Mouse (Mus musculus) forebrain, embryonic 15.5 days (tissue): Measurements from ENCODE around the gene Slc7a15. TPM values are rescaled to one million over a fixed set of nuclear protein-coding genes. Genes with fewer than 3 reads are reported as not detected.

Experiments used
- ATAC-seq: fragments of 200-750 bp; cut with Nextera tagmentation; replicated peaks from 2 replicates; pipeline ENCODE4 v1.8.0; 2017; ENCODE audit warnings: mild to moderate bottlenecking, moderate TSS enrichment, moderate library complexity
- H3K27ac ChIP-seq: fragments of 300-500 bp; sonication (generic); replicated peaks from 2 replicates; pipeline ENCODE4 v1.5.1; 2015; ENCODE audit warnings: mild to moderate bottlenecking, inconsistent platforms
- H3K27me3 ChIP-seq: fragments of 300-500 bp; sonication (generic); 2 replicates; pipeline ENCODE4 v1.6.1; 2015; ENCODE audit warnings: inconsistent platforms
- H3K36me3 ChIP-seq: fragments of 300-500 bp; sonication (generic); 2 replicates; pipeline ENCODE4 v1.6.1; 2015; ENCODE audit warnings: mild to moderate bottlenecking, inconsistent platforms
- H3K4me1 ChIP-seq: fragments of 300-500 bp; sonication (generic); 2 replicates; pipeline ENCODE4 v1.6.1; 2015; ENCODE audit warnings: inconsistent platforms
- H3K4me2 ChIP-seq: fragments of 300-500 bp; sonication (generic); replicated peaks from 2 replicates; pipeline ENCODE4 v1.6.1; 2015; ENCODE audit warnings: mild to moderate bottlenecking, inconsistent platforms
- H3K4me3 ChIP-seq: fragments of 300-500 bp; sonication (generic); 2 replicates; pipeline ENCODE4 v1.5.1; 2015; ENCODE audit warnings: mild to moderate bottlenecking, inconsistent platforms
- H3K9ac ChIP-seq: fragments of 300-500 bp; sonication (generic); replicated peaks from 2 replicates; pipeline ENCODE4 v1.6.1; 2015; ENCODE audit warnings: mild to moderate bottlenecking, inconsistent platforms
- H3K9me3 ChIP-seq: fragments of 300-500 bp; sonication (generic); 2 replicates; pipeline ENCODE4 v1.6.1; 2016; ENCODE audit warnings: inconsistent platforms
- WGBS: fragments of 180-500 bp; shearing (Covaris S2); methylation state at CpG from one replicate; pipeline ENCODE4 v1.1.7; 2015; ENCODE audit warnings: mixed read lengths; 5-methylcytosine and 5-hydroxymethylcytosine counted together
- polyA plus RNA-seq: library from polyadenylated mRNA; unstranded; fragments of >200 nt; fragmentation: Nextera tagmentation; extraction: Ambion mirVana; gene quantifications from 2 replicates; pipeline ENCODE4 v1.2.1, GENCODE M21; 2015

Slc7a15 gene
- polyA plus RNA-seq, 1 experiment from 2014 or later, result not detected

GRCm38 (mm10) chr12:8521375-8522047 lies 77.4 kb downstream of the Slc7a15 start:
- no peaks in the 10 kb centered on the region for H3K36me3 ChIP-seq
- no peaks in the 10 kb centered on the region for H3K4me1 ChIP-seq
- no peaks in the 10 kb centered on the region for H3K27me3 ChIP-seq
- ATAC-seq, result no peak
- no peaks in the 10 kb centered on the region for H3K9me3 ChIP-seq
- no peak overlapping the region for H3K9ac ChIP-seq
- no peak overlapping the region for H3K27ac ChIP-seq
- 65% methylated on average over 12 of the region's 12 CpGs for WGBS
- no peak overlapping the region for H3K4me2 ChIP-seq
- no peak overlapping the region for H3K4me3 ChIP-seq

GRCm38 (mm10) chr12:8519431-8520160 lies 79.3 kb downstream of the Slc7a15 start:
- Histone ChIP-seq H3K4me3 (no peak overlapping the region), H3K4me1 (no peaks in the 10 kb centered on the region), H3K27me3 (no peaks in the 10 kb centered on the region), H3K4me2 (no peak overlapping the region), H3K9me3 (no peaks in the 10 kb centered on the region), H3K36me3 (no peaks in the 10 kb centered on the region), H3K9ac (no peak overlapping the region), H3K27ac (no peak overlapping the region)
- no peak for ATAC-seq
- 71% methylated on average over 12 of the region's 12 CpGs for WGBS

- no peak for ATAC-seq
- no peak overlapping the region for H3K27ac ChIP-seq
- 77% methylated on average over 18 of the region's 18 CpGs for WGBS
Observed at GRCm38 (mm10) chr12:8511037-8511882, 87.6 kb downstream of the Slc7a15 start.

GRCm38 (mm10) chr12:8510317-8510988 lies 88.4 kb downstream of the Slc7a15 start:
- Histone ChIP-seq H3K27me3 (no peaks in the 10 kb centered on the region), H3K4me1 (no peaks in the 10 kb centered on the region), H3K9ac (no peak overlapping the region), H3K9me3 (no peaks in the 10 kb centered on the region), H3K27ac (no peak overlapping the region), H3K36me3 (no peaks in the 10 kb centered on the region), H3K4me3 (no peak overlapping the region), H3K4me2 (no peak overlapping the region)
- ATAC-seq, result no peak
- WGBS, result 79% methylated on average over 6 of the region's 6 CpGs

More at GRCm38 (mm10) chr12:8511037-8511882, 87.6 kb downstream of the Slc7a15 start:
- no peaks in the 10 kb centered on the region for H3K4me1 ChIP-seq
- no peak overlapping the region for H3K4me2 ChIP-seq
- no peaks in the 10 kb centered on the region for H3K9me3 ChIP-seq
- H3K4me3 ChIP-seq, result no peak overlapping the region
- no peak overlapping the region for H3K9ac ChIP-seq
- no peaks in the 10 kb centered on the region for H3K36me3 ChIP-seq
- no peaks in the 10 kb centered on the region for H3K27me3 ChIP-seq

- WGBS, result 63% methylated on average over 5 of the region's 5 CpGs
- Histone ChIP-seq H3K4me2 (no peak overlapping the region), H3K4me3 (no peak overlapping the region), H3K9ac (no peak overlapping the region), H3K4me1 (no peaks in the 10 kb centered on the region), H3K36me3 (no peaks in the 10 kb centered on the region), H3K27me3 (no peaks in the 10 kb centered on the region), H3K9me3 (no peaks in the 10 kb centered on the region), H3K27ac (no peak overlapping the region)
- ATAC-seq, result no peak
Observed at GRCm38 (mm10) chr12:8509693-8510092, 89.2 kb downstream of the Slc7a15 start.

- Histone ChIP-seq H3K36me3 (no peaks in the 10 kb centered on the region), H3K9ac (no peak overlapping the region), H3K4me2 (no peak overlapping the region), H3K27ac (no peak overlapping the region), H3K4me1 (no peaks in the 10 kb centered on the region), H3K9me3 (no peaks in the 10 kb centered on the region), H3K4me3 (no peak overlapping the region), H3K27me3 (no peaks in the 10 kb centered on the region)
- ATAC-seq, result no peak
- WGBS, result 85% methylated on average over 9 of the region's 9 CpGs
Observed at GRCm38 (mm10) chr12:8506954-8507707, 91.7 kb downstream of the Slc7a15 start.

- no peak for ATAC-seq
- Histone ChIP-seq H3K4me2 (no peak overlapping the region), H3K27me3 (no peaks in the 10 kb centered on the region), H3K4me3 (no peak overlapping the region), H3K4me1 (peaks cover 9% of the 10 kb centered on the region), H3K27ac (no peak overlapping the region), H3K9me3 (no peaks in the 10 kb centered on the region), H3K36me3 (no peaks in the 10 kb centered on the region), H3K9ac (no peak overlapping the region)
- WGBS, result 86% methylated on average over 6 of the region's 6 CpGs
Observed at GRCm38 (mm10) chr12:8504131-8504530, 94.7 kb downstream of the Slc7a15 start.

- WGBS, result 11% methylated on average over 6 of the region's 6 CpGs
- no peak overlapping the region for H3K27ac ChIP-seq
- no peak overlapping the region for H3K9ac ChIP-seq
- no peak overlapping the region for H3K4me3 ChIP-seq
- no peaks in the 10 kb centered on the region for H3K27me3 ChIP-seq
- no peaks in the 10 kb centered on the region for H3K9me3 ChIP-seq
- no peaks in the 10 kb centered on the region for H3K36me3 ChIP-seq
- ATAC-seq, result no peak
- peaks cover 18% of the 10 kb centered on the region for H3K4me1 ChIP-seq
- no peak overlapping the region for H3K4me2 ChIP-seq
Observed at GRCm38 (mm10) chr12:8502546-8502945, 96.3 kb downstream of the Slc7a15 start.

- Histone ChIP-seq H3K36me3 (no peaks in the 10 kb centered on the region), H3K9ac (no peak overlapping the region), H3K4me2 (no peak overlapping the region), H3K4me3 (no peak overlapping the region), H3K27ac (peak overlapping the region; percentile 13; the same call in 1 of the 2 replicates), H3K27me3 (no peaks in the 10 kb centered on the region), H3K9me3 (no peaks in the 10 kb centered on the region), H3K4me1 (peaks cover 26% of the 10 kb centered on the region)
- no peak for ATAC-seq
- whole genome bisulfite sequencing, result 88% methylated on average over 14 of the region's 14 CpGs
Observed at GRCm38 (mm10) chr12:8501571-8502305, 97.1 kb downstream of the Slc7a15 start.

- Histone ChIP-seq H3K9me3 (no peaks in the 10 kb centered on the region), H3K4me3 (peak overlapping the region; percentile 89), H3K27ac (peak overlapping the region; percentile 100), H3K27me3 (no peaks in the 10 kb centered on the region), H3K4me1 (peaks cover 35% of the 10 kb centered on the region), H3K36me3 (no peaks in the 10 kb centered on the region), H3K9ac (peak overlapping the region; percentile 98), H3K4me2 (peak overlapping the region; percentile 83)
- WGBS, result 45% methylated on average over 17 of the region's 17 CpGs
- no peak; the same call in 1 of the 2 replicates for ATAC-seq
Observed at GRCm38 (mm10) chr12:8500597-8501570, 98.0 kb downstream of the Slc7a15 start.
